Mouse (Mus musculus): ENCODE data around the gene Carmil3. TPM values are rescaled to one million over a fixed set of nuclear protein-coding genes. Genes with fewer than 3 reads are reported as not detected.
A peak's percentile ranks its signal among the peaks of the same experiment; 100 is the strongest.

Gene Carmil3
- 2.5 and 3.0 TPM in 2 replicates for polyA plus RNA-seq (2015; fragmentation: Nextera tagmentation; extraction: Ambion mirVana)

GRCm38 (mm10) chr14:55490361-55491201 is at the start of gene Carmil3:
Carmil3 (plus strand) TSS chr14:55490651.
- H3K4me1 ChIP-seq (ENCODE audit: insufficient read depth, low read length) = peaks cover 6% of the 10 kb centered on the region; the same call in 1 of the 2 replicates
- H3K4me3 ChIP-seq (ENCODE audit: low read length) = peak within 1 kb of the TSS; percentile 76
- no peaks in the 10 kb centered on the region for H3K27me3 ChIP-seq (ENCODE audit: insufficient read depth, low read length)
- under 1% methylated on average over 64 of the region's 68 CpGs for WGBS
- H3K9me3 ChIP-seq (ENCODE audit: low read length) = no peaks in the 10 kb centered on the region
- H3K4me2 ChIP-seq (replicated peaks; ENCODE audit: low read depth, low read length) = peak within 1 kb of the TSS; percentile 99
- peaks cover 17% of the 10 kb centered on the region for H3K36me3 ChIP-seq (ENCODE audit: insufficient read depth, low read length)
- peak; percentile 84 for ATAC-seq (ENCODE audit: low FRiP score, low TSS enrichment)
- peak within 1 kb of the TSS; percentile 74 for H3K9ac ChIP-seq (replicated peaks; ENCODE audit: low read length)
- peak within 1 kb of the TSS; percentile 61 for H3K27ac ChIP-seq (ENCODE audit: low read length)

- no peaks in the 10 kb centered on the region for H3K27me3 ChIP-seq (ENCODE audit: insufficient read depth, low read length)
- H3K4me3 ChIP-seq (ENCODE audit: low read length) = no peak overlapping the region
- WGBS = 75% methylated on average over 2 of the region's 2 CpGs
- ATAC-seq (ENCODE audit: low FRiP score, low TSS enrichment) = no peak
- H3K9ac ChIP-seq (replicated peaks; ENCODE audit: low read length) = no peak overlapping the region
- no peaks in the 10 kb centered on the region for H3K4me1 ChIP-seq (ENCODE audit: insufficient read depth, low read length)
- H3K4me2 ChIP-seq (replicated peaks; ENCODE audit: low read depth, low read length) = no peak overlapping the region
- peaks cover 14% of the 10 kb centered on the region for H3K9me3 ChIP-seq (ENCODE audit: low read length)
- H3K36me3 ChIP-seq (ENCODE audit: insufficient read depth, low read length) = no peaks in the 10 kb centered on the region
- H3K27ac ChIP-seq (ENCODE audit: low read length) = no peak overlapping the region
Measured at GRCm38 (mm10) chr14:55457693-55458092, 32.8 kb upstream of the Carmil3 start.

- no peak overlapping the region for H3K4me3 ChIP-seq (ENCODE audit: low read length)
- ATAC-seq (ENCODE audit: low FRiP score, low TSS enrichment) = peak; percentile 64
- no peaks in the 10 kb centered on the region for H3K4me1 ChIP-seq (ENCODE audit: insufficient read depth, low read length)
Measured at GRCm38 (mm10) chr14:55458273-55458672, 32.2 kb upstream of the Carmil3 start.

GRCm38 (mm10) chr14:55458761-55459160 is 31.7 kb upstream of the Carmil3 start:
- Histone ChIP-seq H3K4me1 (ENCODE audit: insufficient read depth, low read length) (no peaks in the 10 kb centered on the region), H3K4me2 (replicated peaks; ENCODE audit: low read depth, low read length) (no peak overlapping the region)
- WGBS = 77% methylated on average over 3 of the region's 3 CpGs

More at GRCm38 (mm10) chr14:55458273-55458672, 32.2 kb upstream of the Carmil3 start:
- Histone ChIP-seq H3K9me3 (ENCODE audit: low read length) (peaks cover 14% of the 10 kb centered on the region), H3K36me3 (ENCODE audit: insufficient read depth, low read length) (no peaks in the 10 kb centered on the region), H3K27ac (ENCODE audit: low read length) (no peak overlapping the region), H3K4me2 (replicated peaks; ENCODE audit: low read depth, low read length) (no peak overlapping the region), H3K9ac (replicated peaks; ENCODE audit: low read length) (no peak overlapping the region), H3K27me3 (ENCODE audit: insufficient read depth, low read length) (no peaks in the 10 kb centered on the region)
- 19% methylated on average over 10 of the region's 10 CpGs for WGBS

GRCm38 (mm10) chr14:55459796-55460195 is 30.7 kb upstream of the Carmil3 start:
- 64% methylated on average over 4 of the region's 4 CpGs for WGBS
- H3K36me3 ChIP-seq (ENCODE audit: insufficient read depth, low read length) = no peaks in the 10 kb centered on the region

More at GRCm38 (mm10) chr14:55458761-55459160, 31.7 kb upstream of the Carmil3 start:
- no peaks in the 10 kb centered on the region for H3K36me3 ChIP-seq (ENCODE audit: insufficient read depth, low read length)
- ATAC-seq (ENCODE audit: low FRiP score, low TSS enrichment) = no peak
- peak overlapping the region; percentile 49; the same call in 1 of the 2 replicates for H3K27ac ChIP-seq (ENCODE audit: low read length)
- peaks cover 10% of the 10 kb centered on the region for H3K9me3 ChIP-seq (ENCODE audit: low read length)
- H3K27me3 ChIP-seq (ENCODE audit: insufficient read depth, low read length) = no peaks in the 10 kb centered on the region
- no peak overlapping the region for H3K9ac ChIP-seq (replicated peaks; ENCODE audit: low read length)
- H3K4me3 ChIP-seq (ENCODE audit: low read length) = no peak overlapping the region

GRCm38 (mm10) chr14:55460297-55460696 is 30.2 kb upstream of the Carmil3 start:
- Histone ChIP-seq H3K4me1 (ENCODE audit: insufficient read depth, low read length) (no peaks in the 10 kb centered on the region), H3K27ac (ENCODE audit: low read length) (peak overlapping the region; percentile 41), H3K9me3 (ENCODE audit: low read length) (peaks cover 6% of the 10 kb centered on the region; the same call in 1 of the 2 replicates), H3K36me3 (ENCODE audit: insufficient read depth, low read length) (no peaks in the 10 kb centered on the region), H3K27me3 (ENCODE audit: insufficient read depth, low read length) (no peaks in the 10 kb centered on the region), H3K4me3 (ENCODE audit: low read length) (no peak overlapping the region), H3K9ac (replicated peaks; ENCODE audit: low read length) (no peak overlapping the region), H3K4me2 (replicated peaks; ENCODE audit: low read depth, low read length) (peak overlapping the region; percentile 9; the same call in 1 of the 2 replicates)
- 45% methylated on average over 10 of the region's 10 CpGs for WGBS
- peak; percentile 84 for ATAC-seq (ENCODE audit: low FRiP score, low TSS enrichment)

More at GRCm38 (mm10) chr14:55459796-55460195, 30.7 kb upstream of the Carmil3 start:
- ATAC-seq (ENCODE audit: low FRiP score, low TSS enrichment) = peak; percentile 69; the same call in 1 of the 2 replicates
- H3K27ac ChIP-seq (ENCODE audit: low read length) = peak overlapping the region; percentile 49; the same call in 1 of the 2 replicates
- no peaks in the 10 kb centered on the region for H3K27me3 ChIP-seq (ENCODE audit: insufficient read depth, low read length)
- H3K4me1 ChIP-seq (ENCODE audit: insufficient read depth, low read length) = no peaks in the 10 kb centered on the region
- H3K9ac ChIP-seq (replicated peaks; ENCODE audit: low read length) = no peak overlapping the region
- no peak overlapping the region for H3K4me2 ChIP-seq (replicated peaks; ENCODE audit: low read depth, low read length)
- H3K9me3 ChIP-seq (ENCODE audit: low read length) = peaks cover 6% of the 10 kb centered on the region; the same call in 1 of the 2 replicates
- H3K4me3 ChIP-seq (ENCODE audit: low read length) = no peak overlapping the region

GRCm38 (mm10) chr14:55461757-55462156 is 28.7 kb upstream of the Carmil3 start:
- no peaks in the 10 kb centered on the region for H3K36me3 ChIP-seq (ENCODE audit: insufficient read depth, low read length)
- no peak for ATAC-seq (ENCODE audit: low FRiP score, low TSS enrichment)
- WGBS = 57% methylated on average over 4 of the region's 4 CpGs

GRCm38 (mm10) chr14:55466481-55466880 is 24.0 kb upstream of the Carmil3 start:
- no peak overlapping the region for H3K4me2 ChIP-seq (replicated peaks; ENCODE audit: low read depth, low read length)
- H3K27me3 ChIP-seq (ENCODE audit: insufficient read depth, low read length) = no peaks in the 10 kb centered on the region
- H3K27ac ChIP-seq (ENCODE audit: low read length) = no peak overlapping the region
- no peak for ATAC-seq (ENCODE audit: low FRiP score, low TSS enrichment)
- peaks cover 29% of the 10 kb centered on the region for H3K4me1 ChIP-seq (ENCODE audit: insufficient read depth, low read length)
- H3K36me3 ChIP-seq (ENCODE audit: insufficient read depth, low read length) = no peaks in the 10 kb centered on the region
- no peak overlapping the region for H3K9ac ChIP-seq (replicated peaks; ENCODE audit: low read length)
- 68% methylated on average over 4 of the region's 4 CpGs for WGBS
- no peaks in the 10 kb centered on the region for H3K9me3 ChIP-seq (ENCODE audit: low read length)
- H3K4me3 ChIP-seq (ENCODE audit: low read length) = no peak overlapping the region

More at GRCm38 (mm10) chr14:55461757-55462156, 28.7 kb upstream of the Carmil3 start:
- H3K27ac ChIP-seq (ENCODE audit: low read length) = no peak overlapping the region
- H3K4me2 ChIP-seq (replicated peaks; ENCODE audit: low read depth, low read length) = no peak overlapping the region
- H3K4me3 ChIP-seq (ENCODE audit: low read length) = no peak overlapping the region
- no peaks in the 10 kb centered on the region for H3K27me3 ChIP-seq (ENCODE audit: insufficient read depth, low read length)
- no peaks in the 10 kb centered on the region for H3K9me3 ChIP-seq (ENCODE audit: low read length)
- H3K9ac ChIP-seq (replicated peaks; ENCODE audit: low read length) = no peak overlapping the region
- no peaks in the 10 kb centered on the region for H3K4me1 ChIP-seq (ENCODE audit: insufficient read depth, low read length)

- H3K27me3 ChIP-seq (ENCODE audit: insufficient read depth, low read length) = no peaks in the 10 kb centered on the region
- no peak for ATAC-seq (ENCODE audit: low FRiP score, low TSS enrichment)
- 67% methylated on average over 7 of the region's 7 CpGs for WGBS
- H3K9ac ChIP-seq (replicated peaks; ENCODE audit: low read length) = no peak overlapping the region
- H3K4me2 ChIP-seq (replicated peaks; ENCODE audit: low read depth, low read length) = no peak overlapping the region
- H3K36me3 ChIP-seq (ENCODE audit: insufficient read depth, low read length) = no peaks in the 10 kb centered on the region
- H3K9me3 ChIP-seq (ENCODE audit: low read length) = no peaks in the 10 kb centered on the region
- H3K4me3 ChIP-seq (ENCODE audit: low read length) = no peak overlapping the region
- peaks cover 32% of the 10 kb centered on the region for H3K4me1 ChIP-seq (ENCODE audit: insufficient read depth, low read length)
- H3K27ac ChIP-seq (ENCODE audit: low read length) = no peak overlapping the region
Measured at GRCm38 (mm10) chr14:55467108-55467507, 23.3 kb upstream of the Carmil3 start.

GRCm38 (mm10) chr14:55468301-55468741 is 22.1 kb upstream of the Carmil3 start:
- no peaks in the 10 kb centered on the region for H3K36me3 ChIP-seq (ENCODE audit: insufficient read depth, low read length)
- no peak overlapping the region for H3K9ac ChIP-seq (replicated peaks; ENCODE audit: low read length)
- H3K4me1 ChIP-seq (ENCODE audit: insufficient read depth, low read length) = peaks cover 32% of the 10 kb centered on the region
- no peak for ATAC-seq (ENCODE audit: low FRiP score, low TSS enrichment)
- peak overlapping the region; percentile 45 for H3K27ac ChIP-seq (ENCODE audit: low read length)
- H3K27me3 ChIP-seq (ENCODE audit: insufficient read depth, low read length) = no peaks in the 10 kb centered on the region
- H3K9me3 ChIP-seq (ENCODE audit: low read length) = no peaks in the 10 kb centered on the region
- 55% methylated on average over 2 of the region's 2 CpGs for WGBS
- H3K4me2 ChIP-seq (replicated peaks; ENCODE audit: low read depth, low read length) = no peak overlapping the region
- H3K4me3 ChIP-seq (ENCODE audit: low read length) = no peak overlapping the region
